Mouse (Mus musculus) liver, adult 2 months (tissue): Measurements from ENCODE around the gene Gm49383. TPM values are rescaled to one million over a fixed set of nuclear protein-coding genes. Genes with fewer than 3 reads are reported as not detected.
A peak's percentile ranks its signal among the peaks of the same experiment; 100 is the strongest.

Source experiments
- DNase-seq: peaks from one replicate; pipeline ENCODE4 v3.0.0-alpha.2; 2011; ENCODE audit warnings: low read depth, low spot score; ENCODE audit errors: extremely low read depth
- H3K27ac ChIP-seq: fragments of 200-500 bp; replicated peaks from 2 replicates; pipeline ENCODE4 v1.5.1; 2012; ENCODE audit warnings: low read depth, mild to moderate bottlenecking, control low read depth, inconsistent platforms, low read length; ENCODE audit not compliant: insufficient read depth
- H3K27me3 ChIP-seq: fragments of 200-500 bp; 2 replicates; pipeline ENCODE4 v1.6.1; 2012; ENCODE audit warnings: mild to moderate bottlenecking, moderate library complexity, low read length, inconsistent platforms; ENCODE audit not compliant: control insufficient read depth, insufficient read depth
- H3K36me3 ChIP-seq: fragments of 200-500 bp; 2 replicates; pipeline ENCODE4 v1.6.1; 2012; ENCODE audit warnings: low read length, inconsistent platforms; ENCODE audit not compliant: control insufficient read depth, insufficient read depth
- H3K4me1 ChIP-seq: fragments of 200-500 bp; 2 replicates; pipeline ENCODE4 v1.6.1; 2011; ENCODE audit warnings: low read length; ENCODE audit not compliant: control insufficient read depth, insufficient read depth
- H3K4me3 ChIP-seq: fragments of 200-500 bp; 2 replicates; pipeline ENCODE4 v1.5.1; 2011; ENCODE audit warnings: low read depth, mild to moderate bottlenecking, control low read depth, low read length, moderate library complexity; ENCODE audit not compliant: insufficient read depth
- H3K79me2 ChIP-seq: fragments of 200-500 bp; 2 replicates; pipeline ENCODE4 v1.6.1; 2012; ENCODE audit warnings: inconsistent platforms, mild to moderate bottlenecking, low read length, moderate library complexity; ENCODE audit not compliant: control insufficient read depth, insufficient read depth
- H3K9ac ChIP-seq: fragments of 200-500 bp; 2 replicates; pipeline ENCODE4 v1.6.1; 2012; ENCODE audit warnings: low read depth, mild to moderate bottlenecking, control low read depth, inconsistent platforms, low read length
- CTCF ChIP-seq: fragments of 200-500 bp; IDR thresholded peaks from 2 replicates; pipeline ENCODE4 v1.5.1; 2011; ENCODE audit warnings: low read depth, low read length, control low read depth
- POLR2A ChIP-seq: fragments of 200-500 bp; IDR thresholded peaks from 2 replicates; pipeline ENCODE4 v1.6.1; 2011; ENCODE audit warnings: low read length, control low read depth; ENCODE audit not compliant: insufficient read depth; ENCODE audit errors: extremely low read depth
- WGBS: fragments of 180-500 bp; shearing (Covaris S2); methylation state at CpG from one replicate; pipeline ENCODE4 v1.1.7; 2018; 5-methylcytosine and 5-hydroxymethylcytosine counted together
- polyA plus RNA-seq: library from polyadenylated mRNA; depleted of rRNA; stranded (reverse); fragments of >200 nt; gene quantifications from 2 replicates; pipeline ENCODE4 v1.2.3, GENCODE M21; 2012
- total RNA-seq: library from RNA; depleted of rRNA; stranded (reverse); fragments of >200 nt; gene quantifications from 2 replicates; pipeline ENCODE4 v1.2.3, GENCODE M21; 2014

Gm49383 gene
- total and polyA plus RNA-seq, 2 experiments = 1.8 to 2.4 TPM

GRCm38 (mm10) chr12:69184342-69185295, 12.3 kb downstream of the Gm49383 start:
- DNase-seq = peak; percentile 39
- under 1% methylated on average over 86 of the region's 86 CpGs for WGBS

GRCm38 (mm10) chr12:69183583-69184308, 13.2 kb downstream of the Gm49383 start, which contains the start of the genes Rpl36al and Mgat2:
Rpl36al (minus strand) TSS chr12:69184083.
Mgat2 (plus strand) TSS chr12:69184157.
- WGBS = under 1% methylated on average over 84 of the region's 84 CpGs
- H3K27me3 ChIP-seq = no peaks in the 10 kb centered on the region

More at GRCm38 (mm10) chr12:69184342-69185295, 12.3 kb downstream of the Gm49383 start:
- Histone ChIP-seq H3K4me3 (peak overlapping the region; percentile 86), H3K27ac (peak overlapping the region; percentile 81), H3K27me3 (no peaks in the 10 kb centered on the region), H3K79me2 (peaks cover 11% of the 10 kb centered on the region; the same call in 1 of the 2 replicates), H3K9ac (peak overlapping the region; percentile 90), H3K4me1 (peaks cover 15% of the 10 kb centered on the region), H3K36me3 (peaks cover 3% of the 10 kb centered on the region; the same call in 1 of the 2 replicates)
- TF ChIP-seq CTCF = no peak
- no peak for TF ChIP-seq POLR2A

GRCm38 (mm10) chr12:69181800-69182199, 15.1 kb downstream of the Gm49383 start:
- no peak overlapping the region for H3K27ac ChIP-seq
- H3K79me2 ChIP-seq = peaks cover 11% of the 10 kb centered on the region; the same call in 1 of the 2 replicates
- peaks cover 3% of the 10 kb centered on the region; the same call in 1 of the 2 replicates for H3K36me3 ChIP-seq
- DNase-seq = no peak
- WGBS = 92% methylated on average over 4 of the region's 4 CpGs
- no peak overlapping the region for H3K4me3 ChIP-seq
- peaks cover 7% of the 10 kb centered on the region for H3K4me1 ChIP-seq
- no peak overlapping the region for H3K9ac ChIP-seq
- no peaks in the 10 kb centered on the region for H3K27me3 ChIP-seq
- TF ChIP-seq CTCF (no peak), POLR2A (no peak)

More at GRCm38 (mm10) chr12:69183583-69184308, 13.2 kb downstream of the Gm49383 start, which contains the start of the genes Rpl36al and Mgat2:
- peak within 1 kb of the TSS; percentile 91 for H3K27ac ChIP-seq
- H3K79me2 ChIP-seq = peaks cover 11% of the 10 kb centered on the region; the same call in 1 of the 2 replicates
- H3K36me3 ChIP-seq = peaks cover 3% of the 10 kb centered on the region; the same call in 1 of the 2 replicates
- H3K4me1 ChIP-seq = peaks cover 15% of the 10 kb centered on the region
- peak; percentile 89 for DNase-seq
- H3K4me3 ChIP-seq = peak within 1 kb of the TSS; percentile 86
- TF ChIP-seq CTCF (no peak), POLR2A (peak; percentile 94)
- peak within 1 kb of the TSS; percentile 91 for H3K9ac ChIP-seq

- Histone ChIP-seq H3K27me3 (no peaks in the 10 kb centered on the region), H3K4me1 (no peaks in the 10 kb centered on the region), H3K9ac (no peak overlapping the region), H3K36me3 (peaks cover 3% of the 10 kb centered on the region; the same call in 1 of the 2 replicates), H3K4me3 (no peak overlapping the region), H3K27ac (no peak overlapping the region), H3K79me2 (no peaks in the 10 kb centered on the region)
- DNase-seq = no peak
- 88% methylated on average over 12 of the region's 12 CpGs for WGBS
- TF ChIP-seq CTCF (no peak), POLR2A (no peak)
Measured at GRCm38 (mm10) chr12:69179371-69179770, 17.5 kb downstream of the Gm49383 start.

- WGBS = 95% methylated on average over 3 of the region's 3 CpGs
Measured at GRCm38 (mm10) chr12:69177526-69177925, 19.4 kb downstream of the Gm49383 start.

More at GRCm38 (mm10) chr12:69177526-69177925, 19.4 kb downstream of the Gm49383 start:
- Histone ChIP-seq H3K4me1 (no peaks in the 10 kb centered on the region), H3K36me3 (peaks cover 3% of the 10 kb centered on the region; the same call in 1 of the 2 replicates), H3K27ac (no peak overlapping the region), H3K4me3 (no peak overlapping the region), H3K27me3 (no peaks in the 10 kb centered on the region), H3K9ac (no peak overlapping the region), H3K79me2 (no peaks in the 10 kb centered on the region)
- TF ChIP-seq CTCF = no peak
- no peak for TF ChIP-seq POLR2A
- DNase-seq = no peak
